Mouse (Mus musculus): Measurements from ENCODE around the gene Chd2. TPM values are rescaled to one million over a fixed set of nuclear protein-coding genes. Genes with fewer than 3 reads are reported as not detected.

Chd2 gene
- polyA plus RNA-seq (2012; rRNA removed), result 12.3 and 28.0 TPM in 2 replicates

DNA sequence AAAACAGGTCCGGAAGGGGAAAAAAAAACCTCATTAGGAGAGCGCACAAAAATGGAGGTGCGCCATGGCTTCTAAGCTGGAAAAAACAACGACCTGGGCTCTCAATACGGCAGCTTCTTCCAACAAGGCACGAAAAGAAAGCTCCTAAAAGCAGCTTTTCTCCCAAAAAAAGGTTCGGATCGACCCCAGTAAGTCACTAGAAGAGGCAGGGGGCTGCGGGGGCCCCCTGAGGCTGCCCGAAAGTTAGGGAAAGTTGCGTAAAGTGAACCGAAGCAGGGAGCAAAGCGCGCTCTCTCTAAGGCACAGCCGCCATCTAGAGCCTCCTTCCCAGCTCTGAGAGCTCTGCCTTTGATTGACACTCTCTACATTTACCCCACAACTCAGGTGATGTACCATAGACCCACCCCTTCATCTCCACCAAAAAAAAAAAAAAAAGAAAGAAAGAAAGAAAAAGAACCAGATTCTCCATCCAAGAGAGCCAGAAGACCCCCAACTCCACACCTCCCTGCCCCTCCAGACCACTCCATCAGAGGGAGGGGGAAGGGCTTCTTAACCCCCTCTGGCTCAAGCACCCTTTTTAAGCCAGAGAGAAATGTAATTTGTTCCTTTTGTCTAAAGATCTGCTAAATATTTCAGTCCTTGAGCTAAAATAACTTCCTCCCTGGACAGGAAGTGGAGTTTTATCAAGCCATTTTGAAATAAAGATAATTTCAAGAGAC is at the start of gene Chd2:
Gene Chd2 (minus strand): TSS at position 419 of the 719 bp plus-strand sequence.
- Histone ChIP-seq H3K4me1 (ENCODE audit: control insufficient read depth, insufficient read depth, insufficient read length, low read length) (peaks cover 5% of the 10 kb centered on the region; the same call in 1 of the 2 replicates), H3K27ac (ENCODE audit: insufficient read depth, low read depth, low read length) (peak within 1 kb of the TSS; percentile 95), H3K36me3 (ENCODE audit: control insufficient read depth, insufficient read depth, low read length) (peaks cover 17% of the 10 kb centered on the region), H3K4me3 (ENCODE audit: low read depth, low read length) (peak within 1 kb of the TSS; percentile 72), H3K27me3 (ENCODE audit: control insufficient read depth, insufficient read depth, low read length) (no peaks in the 10 kb centered on the region)
- WGBS, result under 1% methylated on average over 15 of the region's 15 CpGs
- TF ChIP-seq POLR2A (IDR thresholded peaks at IDR 0.05; ENCODE audit: low read depth, low read length) (peak; percentile 97), CTCF (IDR thresholded peaks at IDR 0.05; ENCODE audit: extremely low read depth, insufficient read length, insufficient replicate concordance, low read depth, low read length) (no peak)

DNA sequence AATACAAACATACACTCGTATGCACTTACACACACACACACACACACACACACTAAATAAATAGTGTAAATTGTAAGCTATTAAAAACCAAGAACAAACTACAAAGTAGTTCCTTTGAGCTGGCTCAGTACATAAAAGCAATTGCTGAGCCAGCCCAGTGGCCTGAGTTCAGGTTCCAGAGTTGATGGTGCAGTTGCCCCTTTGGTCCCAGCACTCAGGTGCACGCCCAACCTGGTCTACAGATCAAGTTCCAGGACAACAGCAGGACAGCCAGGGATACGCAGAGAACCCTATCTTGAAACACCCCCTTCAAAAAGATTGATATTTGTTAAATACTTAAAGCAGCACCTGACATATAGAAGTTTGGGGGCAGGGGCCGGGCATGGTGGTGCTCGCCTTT is 49.1 kb upstream of the Chd2 start:
- no peaks in the 10 kb centered on the region for H3K36me3 ChIP-seq (ENCODE audit: control insufficient read depth, insufficient read depth, low read length)
- H3K27ac ChIP-seq (ENCODE audit: insufficient read depth, low read depth, low read length), result no peak overlapping the region
- H3K27me3 ChIP-seq (ENCODE audit: control insufficient read depth, insufficient read depth, low read length), result no peaks in the 10 kb centered on the region
- 82% methylated on average over 5 of the region's 5 CpGs for WGBS
- no peak for TF ChIP-seq POLR2A (IDR thresholded peaks at IDR 0.05; ENCODE audit: low read depth, low read length)
- no peak for TF ChIP-seq CTCF (IDR thresholded peaks at IDR 0.05; ENCODE audit: extremely low read depth, insufficient read length, insufficient replicate concordance, low read depth, low read length)
- H3K4me3 ChIP-seq (ENCODE audit: low read depth, low read length), result no peak overlapping the region
- H3K4me1 ChIP-seq (ENCODE audit: control insufficient read depth, insufficient read depth, insufficient read length, low read length), result peaks cover 24% of the 10 kb centered on the region

DNA sequence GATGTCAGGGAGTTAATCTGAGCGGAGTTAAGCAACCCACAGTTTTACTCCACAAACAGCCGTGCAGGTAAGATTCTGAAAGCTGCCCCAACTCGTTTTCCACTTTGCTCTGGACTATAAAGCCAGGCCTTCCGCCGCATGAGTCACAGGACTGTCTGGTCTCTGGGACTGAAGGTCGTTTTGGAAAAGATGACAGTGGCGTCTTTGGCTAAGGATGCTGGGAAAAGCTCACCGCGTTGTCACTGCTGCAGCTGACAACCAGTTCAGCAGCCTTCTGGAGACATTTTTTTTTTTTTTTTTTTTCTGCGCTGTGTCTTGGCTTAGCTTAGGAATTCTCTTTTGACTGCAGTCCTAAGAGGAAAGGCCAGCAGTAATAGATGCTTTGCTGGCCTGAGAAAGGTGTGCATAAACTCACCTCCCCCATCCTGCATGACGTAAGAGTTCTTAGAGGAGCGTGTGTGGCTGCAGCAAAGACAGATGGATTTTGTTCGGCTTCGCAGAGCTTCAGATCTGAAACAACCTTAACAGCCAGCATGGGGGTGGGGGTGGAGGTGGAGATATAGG is 47.7 kb upstream of the Chd2 start:
- 14% methylated on average over 14 of the region's 14 CpGs for WGBS
- no peaks in the 10 kb centered on the region for H3K27me3 ChIP-seq (ENCODE audit: control insufficient read depth, insufficient read depth, low read length)
- H3K4me3 ChIP-seq (ENCODE audit: low read depth, low read length), result peak overlapping the region; percentile 42

DNA sequence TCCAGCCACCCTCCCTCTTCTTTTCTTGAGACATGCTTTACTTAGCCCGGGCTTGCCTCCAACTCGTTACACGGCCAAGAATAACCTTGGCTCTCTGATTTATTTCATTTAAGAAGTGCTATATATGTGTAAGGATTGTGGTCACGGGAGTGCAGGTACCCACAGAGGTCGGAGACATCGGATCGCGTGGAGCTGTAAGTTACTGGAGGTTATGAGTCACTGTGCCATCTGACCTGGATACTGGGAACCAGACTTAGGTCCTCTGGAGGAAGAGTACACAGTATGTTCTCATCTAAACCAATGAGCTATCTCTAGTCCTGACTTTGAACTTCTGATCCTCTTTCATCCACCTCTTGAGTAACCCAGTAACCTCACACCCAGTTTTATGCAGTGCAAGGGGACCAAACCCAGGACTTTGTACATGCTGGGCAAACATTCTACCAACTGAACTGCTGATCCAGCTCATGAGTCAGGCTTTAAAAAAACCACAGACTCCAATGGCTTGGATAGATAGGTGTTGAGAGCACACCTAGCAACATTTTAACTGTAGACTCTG is 46.8 kb upstream of the Chd2 start:
- H3K36me3 ChIP-seq (ENCODE audit: control insufficient read depth, insufficient read depth, low read length), result no peaks in the 10 kb centered on the region
- TF ChIP-seq POLR2A (IDR thresholded peaks at IDR 0.05; ENCODE audit: low read depth, low read length) (no peak), CTCF (IDR thresholded peaks at IDR 0.05; ENCODE audit: extremely low read depth, insufficient read length, insufficient replicate concordance, low read depth, low read length) (no peak)
- WGBS, result 19% methylated on average over 8 of the region's 8 CpGs

More for the DNA sequence above, 47.7 kb upstream of the Chd2 start:
- no peak for TF ChIP-seq CTCF (IDR thresholded peaks at IDR 0.05; ENCODE audit: extremely low read depth, insufficient read length, insufficient replicate concordance, low read depth, low read length)
- TF ChIP-seq POLR2A (IDR thresholded peaks at IDR 0.05; ENCODE audit: low read depth, low read length), result no peak
- H3K36me3 ChIP-seq (ENCODE audit: control insufficient read depth, insufficient read depth, low read length), result no peaks in the 10 kb centered on the region
- H3K4me1 ChIP-seq (ENCODE audit: control insufficient read depth, insufficient read depth, insufficient read length, low read length), result peaks cover 32% of the 10 kb centered on the region; the same call in 1 of the 2 replicates
- H3K27ac ChIP-seq (ENCODE audit: insufficient read depth, low read depth, low read length), result peak overlapping the region; percentile 100

DNA sequence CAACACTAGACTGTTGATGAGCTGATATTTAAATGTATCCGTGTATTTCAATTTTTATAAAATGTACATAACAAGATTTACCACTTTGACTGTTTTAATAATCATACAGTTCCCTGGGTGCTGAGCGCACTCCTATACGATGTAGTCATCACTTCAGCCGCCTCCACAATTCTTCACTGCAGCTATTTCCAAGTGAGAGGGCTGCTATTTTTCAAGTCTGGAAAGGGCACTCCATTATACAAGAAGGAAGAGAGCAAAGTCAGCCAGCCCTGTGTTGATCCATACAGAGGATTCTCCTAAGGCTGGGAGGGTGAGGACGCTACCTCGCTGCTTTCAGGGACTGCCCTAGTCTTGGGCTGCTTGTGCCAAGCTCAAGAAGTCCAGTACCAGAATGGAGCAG is 45.1 kb upstream of the Chd2 start:
- Histone ChIP-seq H3K27ac (ENCODE audit: insufficient read depth, low read depth, low read length) (peak overlapping the region; percentile 1; the same call in 1 of the 2 replicates), H3K27me3 (ENCODE audit: control insufficient read depth, insufficient read depth, low read length) (no peaks in the 10 kb centered on the region), H3K36me3 (ENCODE audit: control insufficient read depth, insufficient read depth, low read length) (no peaks in the 10 kb centered on the region), H3K4me3 (ENCODE audit: low read depth, low read length) (no peak overlapping the region), H3K4me1 (ENCODE audit: control insufficient read depth, insufficient read depth, insufficient read length, low read length) (peaks cover 33% of the 10 kb centered on the region; the same call in 1 of the 2 replicates)
- TF ChIP-seq CTCF (IDR thresholded peaks at IDR 0.05; ENCODE audit: extremely low read depth, insufficient read length, insufficient replicate concordance, low read depth, low read length) (no peak), POLR2A (IDR thresholded peaks at IDR 0.05; ENCODE audit: low read depth, low read length) (no peak)
- WGBS, result 91% methylated on average over 6 of the region's 6 CpGs

More for the DNA sequence above, 46.8 kb upstream of the Chd2 start:
- peaks cover 33% of the 10 kb centered on the region; the same call in 1 of the 2 replicates for H3K4me1 ChIP-seq (ENCODE audit: control insufficient read depth, insufficient read depth, insufficient read length, low read length)
- no peaks in the 10 kb centered on the region for H3K27me3 ChIP-seq (ENCODE audit: control insufficient read depth, insufficient read depth, low read length)
- H3K4me3 ChIP-seq (ENCODE audit: low read depth, low read length), result no peak overlapping the region
- H3K27ac ChIP-seq (ENCODE audit: insufficient read depth, low read depth, low read length), result peak overlapping the region; percentile 100

DNA sequence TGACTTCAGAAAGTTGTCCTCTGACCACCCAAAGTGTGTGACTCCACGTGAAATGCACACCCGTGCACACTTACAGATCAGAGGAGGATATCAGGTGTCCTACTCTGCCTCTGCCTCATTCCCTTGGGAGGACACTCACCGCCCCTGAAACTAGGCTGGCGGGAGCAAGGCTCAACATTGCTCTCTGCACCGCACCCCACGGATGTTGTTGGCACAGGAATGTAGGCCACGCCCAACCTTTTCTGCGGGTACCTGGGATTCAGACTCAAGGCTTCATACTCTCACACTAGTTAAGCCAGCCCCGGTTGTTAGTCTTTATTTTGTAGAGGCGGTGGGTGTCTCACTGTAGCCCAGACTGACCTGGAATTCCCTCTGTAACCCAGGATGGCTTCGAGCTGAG is 44.6 kb upstream of the Chd2 start:
- Histone ChIP-seq H3K27ac (ENCODE audit: insufficient read depth, low read depth, low read length) (peak overlapping the region; percentile 52), H3K36me3 (ENCODE audit: control insufficient read depth, insufficient read depth, low read length) (no peaks in the 10 kb centered on the region), H3K4me1 (ENCODE audit: control insufficient read depth, insufficient read depth, insufficient read length, low read length) (peaks cover 33% of the 10 kb centered on the region; the same call in 1 of the 2 replicates), H3K4me3 (ENCODE audit: low read depth, low read length) (no peak overlapping the region), H3K27me3 (ENCODE audit: control insufficient read depth, insufficient read depth, low read length) (no peaks in the 10 kb centered on the region)
- 38% methylated on average over 11 of the region's 11 CpGs for WGBS
- TF ChIP-seq POLR2A (IDR thresholded peaks at IDR 0.05; ENCODE audit: low read depth, low read length) (no peak), CTCF (IDR thresholded peaks at IDR 0.05; ENCODE audit: extremely low read depth, insufficient read length, insufficient replicate concordance, low read depth, low read length) (no peak)

All from small intestine, adult 2 months (tissue).